Mouse (Mus musculus) gastrocnemius, postnatal 10 days (tissue): Measurements from ENCODE around the gene Trim62. TPM values are rescaled to one million over a fixed set of nuclear protein-coding genes. Genes with fewer than 3 reads are reported as not detected.

Source experiments
- DNase-seq: peaks from one replicate; pipeline ENCODE4 v3.0.0; 2021; ENCODE audit warnings: mixed read lengths
- total RNA-seq, 2 experiments: library from RNA; stranded (reverse); gene quantifications; 2 replicates each; pipeline ENCODE4 v1.2.3; 2021

Gene Trim62
- total RNA-seq, 2 experiments from 2014 or later = 1.7 to 2.3 TPM

- no peak for DNase-seq
Measured at GRCm38 (mm10) chr4:128885540-128885939, 2.2 kb downstream of the Trim62 start.

- no peak for DNase-seq
Measured at GRCm38 (mm10) chr4:128886571-128886970, 3.2 kb downstream of the Trim62 start.

GRCm38 (mm10) chr4:128887026-128887425, 3.6 kb downstream of the Trim62 start:
- no peak for DNase-seq

- no peak for DNase-seq
Measured at GRCm38 (mm10) chr4:128887641-128888091, 4.3 kb downstream of the Trim62 start.

- no peak for DNase-seq
Measured at GRCm38 (mm10) chr4:128888436-128888990, 5.1 kb downstream of the Trim62 start.

- no peak for DNase-seq
Measured at GRCm38 (mm10) chr4:128889752-128890630, 6.6 kb downstream of the Trim62 start.

GRCm38 (mm10) chr4:128891157-128891556, 7.8 kb downstream of the Trim62 start:
- no peak for DNase-seq

GRCm38 (mm10) chr4:128891746-128892145, 8.4 kb downstream of the Trim62 start:
- DNase-seq = no peak

- no peak for DNase-seq
Measured at GRCm38 (mm10) chr4:128892188-128892587, 8.8 kb downstream of the Trim62 start.

- no peak for DNase-seq
Measured at GRCm38 (mm10) chr4:128894112-128894511, 10.7 kb downstream of the Trim62 start.

- no peak for DNase-seq
Measured at GRCm38 (mm10) chr4:128895841-128896240, 12.5 kb downstream of the Trim62 start.

GRCm38 (mm10) chr4:128896667-128897066, 13.3 kb downstream of the Trim62 start:
- DNase-seq = no peak

- DNase-seq = no peak
Measured at GRCm38 (mm10) chr4:128897911-128898421, 14.6 kb downstream of the Trim62 start.

GRCm38 (mm10) chr4:128899332-128899731, 16.0 kb downstream of the Trim62 start:
- peak; percentile 76 for DNase-seq

GRCm38 (mm10) chr4:128900484-128900883, 17.1 kb downstream of the Trim62 start:
- DNase-seq = no peak

GRCm38 (mm10) chr4:128902390-128902789, 19.0 kb downstream of the Trim62 start:
- DNase-seq = no peak

- no peak for DNase-seq
Measured at GRCm38 (mm10) chr4:128904035-128904800, 20.8 kb downstream of the Trim62 start.

GRCm38 (mm10) chr4:128905251-128905650, 21.9 kb downstream of the Trim62 start:
- DNase-seq = no peak

GRCm38 (mm10) chr4:128906757-128907156, 23.4 kb downstream of the Trim62 start:
- no peak for DNase-seq

- DNase-seq = no peak
Measured at GRCm38 (mm10) chr4:128907238-128907968, 24.0 kb downstream of the Trim62 start.

GRCm38 (mm10) chr4:128908586-128909377, 25.4 kb downstream of the Trim62 start:
- peak; percentile 36 for DNase-seq
